Mouse (Mus musculus) G1E (cell line): ENCODE measurements around the gene Abr.

Source experiments
- CTCF ChIP-seq: IDR thresholded peaks from 2 replicates; pipeline ENCODE4 v1.5.1; 2012; ENCODE audit warnings: low read depth, low read length, inconsistent platforms, mixed read lengths
- GATA1 ChIP-seq: IDR thresholded peaks from 2 replicates; pipeline ENCODE4 v1.6.1; 2012; ENCODE audit warnings: borderline replicate concordance, low read length, inconsistent platforms, mixed read lengths
- POLR2AphosphoS5 ChIP-seq: IDR thresholded peaks from 2 replicates; pipeline ENCODE4 v1.6.1; 2012; ENCODE audit warnings: low read depth, low read length, inconsistent platforms; ENCODE audit not compliant: insufficient replicate concordance

DNA sequence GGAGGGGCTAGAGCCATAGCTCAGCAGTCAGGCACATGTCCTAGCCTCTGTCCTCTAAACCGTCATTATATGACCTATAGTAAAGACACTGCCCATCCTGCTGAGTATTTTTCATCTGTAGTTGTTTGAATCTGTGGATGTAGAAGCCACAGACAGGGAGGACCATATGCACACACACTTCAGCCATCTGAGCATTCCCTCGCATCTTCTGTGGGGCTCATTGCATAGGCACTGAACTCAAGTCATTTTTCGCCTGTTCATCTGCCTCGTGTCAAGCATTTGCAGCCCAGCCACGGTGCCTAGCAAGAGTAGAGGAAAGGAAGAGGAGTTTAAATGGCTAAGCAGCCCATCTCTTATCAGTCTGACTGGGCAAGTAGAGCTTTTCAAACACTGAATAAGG is 74.7 kb downstream of the Abr start:
- TF ChIP-seq CTCF (no peak), GATA1 (no peak), POLR2AphosphoS5 (no peak)
